Mouse (Mus musculus): ENCODE results near the gene Fbxl2.

Gene Fbxl2

DNA sequence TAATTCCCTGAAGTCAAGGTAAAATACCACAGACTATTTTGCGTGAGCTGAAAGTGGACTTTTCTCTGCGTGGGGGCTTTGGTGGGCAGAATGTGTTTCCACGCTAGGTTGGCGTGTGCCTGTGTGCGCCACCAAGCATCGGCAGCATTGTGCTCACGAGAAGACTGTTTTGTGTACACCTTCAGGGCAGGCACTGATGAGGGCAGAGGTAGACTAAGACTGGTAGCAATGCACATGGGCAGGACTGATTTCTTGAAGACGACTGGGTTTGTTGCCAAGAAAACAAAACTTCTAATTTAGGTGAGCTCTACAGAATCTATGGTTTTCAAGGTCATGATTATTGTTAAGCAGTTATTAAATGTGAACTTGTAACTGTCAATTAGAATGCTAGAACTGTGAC lies 76.6 kb downstream of the Fbxl2 start:
- DNase-seq, result no peak

DNA sequence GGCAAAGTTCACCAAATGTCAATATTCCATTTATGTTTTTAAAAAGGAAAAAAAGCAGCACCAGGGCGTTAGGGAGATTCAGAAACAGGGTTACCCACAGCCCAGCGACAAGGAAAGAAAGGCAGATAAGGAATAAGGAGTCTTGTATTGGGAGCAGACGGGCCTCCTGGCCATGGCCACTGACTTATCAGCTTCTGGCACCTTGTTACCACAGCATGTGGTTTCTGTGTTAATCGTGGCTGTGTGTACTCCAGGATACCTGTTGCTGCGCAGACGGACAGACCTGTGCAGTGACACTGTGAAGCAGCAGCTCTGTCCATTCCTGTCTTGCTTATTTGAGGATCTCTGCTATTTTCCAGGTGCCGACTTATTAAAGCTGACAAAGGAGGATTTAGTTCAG lies 77.0 kb downstream of the Fbxl2 start:
- DNase-seq, result no peak

DNA sequence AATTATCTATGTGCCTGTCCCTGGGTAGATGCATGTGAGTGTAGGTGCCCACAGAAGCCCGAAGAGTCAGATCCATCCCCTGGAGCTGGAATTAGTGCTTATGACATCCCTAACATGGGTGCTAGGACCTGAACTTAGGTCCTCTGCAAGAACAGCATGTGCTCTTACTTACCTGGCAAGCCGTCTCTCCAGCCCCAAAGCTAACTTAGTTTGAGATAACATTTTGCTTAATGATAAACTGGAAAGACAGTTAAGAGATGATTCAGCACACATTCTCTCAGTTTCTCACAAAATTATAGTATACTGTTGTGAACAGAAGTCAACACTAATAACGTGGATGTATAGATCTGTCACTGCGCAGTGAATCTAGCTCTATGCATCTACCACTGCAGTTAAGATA lies 79.2 kb downstream of the Fbxl2 start:
- no peak for DNase-seq

DNA sequence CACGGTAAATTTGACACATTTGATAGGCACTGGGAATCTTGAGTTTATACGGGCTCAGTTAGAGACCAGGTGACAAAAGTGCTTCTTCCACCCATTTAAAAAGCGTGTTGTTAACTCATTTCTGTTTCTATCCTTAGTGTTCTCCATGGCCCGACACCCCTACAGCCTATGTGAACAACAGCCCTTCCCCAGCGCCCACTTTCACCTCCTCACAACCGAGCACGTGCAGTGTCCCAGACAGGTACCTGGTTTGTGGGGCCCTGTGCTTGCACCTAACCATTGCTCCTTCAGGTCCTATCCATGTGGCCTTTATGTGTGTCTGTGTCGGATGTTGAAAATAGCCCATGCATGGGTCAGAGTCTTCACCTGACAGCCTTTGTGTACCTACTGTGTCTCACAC lies 81.6 kb downstream of the Fbxl2 start:
- no peak for DNase-seq

DNA sequence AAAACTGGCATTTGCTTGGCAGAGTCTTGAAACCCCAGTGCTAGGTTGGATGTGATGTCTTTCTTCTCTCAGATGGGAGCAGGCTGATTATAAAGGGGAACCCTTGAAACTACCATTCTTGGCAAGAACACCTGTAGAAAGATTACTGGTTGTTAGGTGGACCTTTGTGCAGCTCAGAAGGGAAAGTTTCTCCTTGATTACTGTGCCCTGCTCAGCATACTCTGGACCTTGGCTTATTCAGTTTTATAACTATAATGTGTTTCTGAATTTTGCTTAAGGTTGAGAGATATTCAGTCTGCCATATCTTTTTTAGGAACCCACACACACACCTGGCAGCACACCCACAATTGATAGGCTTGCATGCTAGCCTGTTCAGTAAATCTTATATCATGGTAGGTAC lies 82.3 kb downstream of the Fbxl2 start:
- DNase-seq, result no peak

DNA sequence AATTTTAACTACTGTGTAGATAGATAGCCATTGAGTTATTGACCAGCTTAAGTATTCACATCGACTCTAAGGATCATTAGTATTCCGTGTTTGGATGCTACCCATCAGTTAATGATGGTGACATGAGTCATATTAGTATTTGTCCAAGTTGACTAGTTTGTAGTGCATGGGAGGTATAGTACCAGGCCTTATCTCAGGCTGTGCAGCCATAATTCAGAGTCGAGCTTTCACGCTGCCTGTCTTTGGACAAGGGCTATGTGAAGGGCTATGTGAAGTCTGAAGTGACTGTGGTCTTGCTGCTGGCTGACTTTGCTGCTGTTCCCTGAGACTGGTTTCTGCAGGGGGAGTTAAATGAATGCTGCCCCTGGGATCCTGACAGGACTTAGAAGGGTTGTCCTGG lies 88.2 kb downstream of the Fbxl2 start:
- DNase-seq, result no peak

DNA sequence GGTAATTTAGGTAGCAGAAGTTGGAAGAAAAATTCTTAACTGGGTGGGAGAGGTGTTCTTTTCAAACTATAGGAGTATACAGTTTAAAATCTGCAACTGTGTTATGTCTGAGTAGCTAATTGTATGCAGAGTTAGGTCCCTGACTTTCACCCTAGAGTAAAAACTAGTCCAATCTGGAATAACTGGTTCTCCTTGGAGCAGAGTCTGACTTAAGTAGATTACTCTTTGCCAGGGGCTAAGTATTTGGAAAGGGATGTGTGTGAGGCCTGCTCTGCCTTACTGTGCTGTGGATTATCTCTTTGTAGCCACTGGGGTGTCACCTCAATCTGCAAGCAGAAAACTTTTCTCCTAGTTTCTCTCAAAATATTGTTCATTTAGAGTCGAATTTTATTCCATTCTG lies 98.8 kb downstream of the Fbxl2 start:
- DNase-seq, result no peak

DNA sequence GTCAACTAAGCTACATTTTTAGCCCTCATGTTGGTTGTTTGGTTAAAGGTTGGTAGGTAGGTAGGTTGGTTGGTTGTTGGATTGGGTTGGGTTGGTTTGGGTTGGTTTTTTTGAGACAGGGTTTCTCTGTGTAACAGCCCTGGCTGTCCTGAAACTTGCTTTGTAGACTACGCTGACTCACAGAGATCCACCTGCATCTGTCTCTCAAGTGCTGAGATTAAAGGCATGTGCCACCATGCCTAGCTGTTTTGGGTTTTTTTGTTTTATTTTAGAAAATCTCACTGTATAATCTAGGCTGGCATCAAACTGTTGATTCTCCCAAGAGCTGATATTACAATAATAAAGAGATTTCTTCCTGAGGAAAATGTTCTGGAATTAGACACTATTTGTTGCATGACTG lies 102.6 kb downstream of the Fbxl2 start:
- no peak for DNase-seq

DNA sequence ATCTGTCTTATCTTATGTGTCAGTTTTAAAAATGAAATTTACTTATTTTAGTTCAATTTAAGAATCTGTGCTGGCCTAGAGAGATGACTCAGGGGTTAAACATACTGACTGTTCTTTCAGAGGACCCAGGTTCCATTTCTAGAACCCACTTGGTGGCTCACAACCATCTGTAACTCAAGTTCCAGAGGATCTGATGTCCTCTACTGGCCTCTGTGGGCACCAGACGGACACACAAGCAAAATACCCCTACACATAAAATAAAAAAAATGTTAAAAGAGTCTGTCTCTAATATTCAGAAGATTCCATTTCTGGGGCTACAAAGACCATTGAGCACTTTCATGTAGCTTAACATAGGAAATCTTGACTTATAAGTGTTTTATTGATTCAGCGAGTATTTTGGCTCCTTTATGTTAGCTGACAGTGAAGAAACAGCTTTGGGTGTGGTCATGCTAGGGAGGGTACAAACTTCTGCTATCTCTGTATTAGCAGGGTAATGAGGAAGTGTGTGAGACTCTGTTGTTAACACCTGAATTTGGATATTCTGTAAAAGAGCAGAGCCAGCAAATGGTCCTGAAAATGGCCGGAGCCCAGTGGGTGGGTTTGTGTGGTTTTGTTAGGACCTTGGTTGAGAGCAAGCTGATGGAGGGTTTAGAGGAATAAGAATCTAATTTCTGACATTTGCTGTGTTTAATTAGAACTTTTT lies 104.7 kb downstream of the Fbxl2 start:
- no peak for DNase-seq

DNA sequence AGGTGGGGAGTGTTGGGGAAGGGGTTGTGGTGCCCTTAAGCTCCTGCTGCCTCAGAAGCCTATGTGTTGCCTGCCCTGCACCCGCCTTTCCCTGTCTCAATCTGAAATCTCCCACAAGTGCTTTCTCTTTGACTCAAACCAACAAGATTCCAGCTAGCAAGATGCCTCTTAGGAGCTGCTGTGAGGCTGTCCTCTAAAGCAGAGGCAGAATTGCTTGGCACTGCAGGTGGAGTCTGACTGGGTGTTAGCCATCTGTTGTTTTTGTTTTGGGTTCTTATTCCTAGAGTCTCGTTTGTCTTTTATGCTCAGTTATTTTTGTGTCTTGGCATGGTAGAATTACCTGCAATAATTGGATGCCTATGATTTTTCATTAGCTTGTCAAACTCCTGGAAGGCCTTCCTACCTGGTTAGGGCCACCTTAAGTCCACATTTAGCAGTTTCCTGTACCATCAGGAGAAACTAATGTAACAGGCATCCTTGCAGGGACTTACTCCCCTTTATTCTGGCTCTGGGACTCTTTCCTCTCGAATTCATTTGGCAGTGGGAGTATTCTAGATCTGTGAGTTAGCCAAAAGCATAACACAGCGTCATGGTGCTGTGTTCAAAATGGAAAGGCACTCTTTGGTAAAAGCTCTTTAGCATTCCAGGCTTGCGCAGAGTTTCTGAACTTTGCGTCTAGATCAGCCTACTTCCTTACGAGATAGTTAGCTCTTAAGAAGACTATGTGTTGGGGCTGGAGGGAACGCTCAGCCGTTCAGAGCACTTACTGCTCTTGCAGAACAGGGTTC lies 106.7 kb downstream of the Fbxl2 start:
- no peak for DNase-seq

DNA sequence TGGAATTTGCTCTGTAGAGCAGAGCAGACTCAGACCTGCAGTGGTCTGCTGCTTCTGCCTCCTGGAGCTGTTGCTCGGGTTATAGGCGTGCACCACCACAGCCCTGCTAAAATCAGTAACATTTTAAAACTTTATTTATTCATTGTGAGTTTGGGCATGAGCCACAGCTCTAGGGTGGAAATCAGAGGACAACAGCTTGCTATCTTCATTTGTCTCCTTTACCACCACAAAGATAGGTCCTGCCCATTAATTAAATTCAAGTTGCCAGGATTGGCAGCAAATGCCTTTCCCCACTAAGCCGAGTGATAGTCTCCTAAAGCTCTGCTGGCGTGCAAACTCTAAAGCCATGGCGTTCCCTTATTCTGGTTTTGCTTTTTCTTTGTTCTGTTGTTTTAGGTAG lies 110.4 kb downstream of the Fbxl2 start:
- DNase-seq, result no peak

DNA sequence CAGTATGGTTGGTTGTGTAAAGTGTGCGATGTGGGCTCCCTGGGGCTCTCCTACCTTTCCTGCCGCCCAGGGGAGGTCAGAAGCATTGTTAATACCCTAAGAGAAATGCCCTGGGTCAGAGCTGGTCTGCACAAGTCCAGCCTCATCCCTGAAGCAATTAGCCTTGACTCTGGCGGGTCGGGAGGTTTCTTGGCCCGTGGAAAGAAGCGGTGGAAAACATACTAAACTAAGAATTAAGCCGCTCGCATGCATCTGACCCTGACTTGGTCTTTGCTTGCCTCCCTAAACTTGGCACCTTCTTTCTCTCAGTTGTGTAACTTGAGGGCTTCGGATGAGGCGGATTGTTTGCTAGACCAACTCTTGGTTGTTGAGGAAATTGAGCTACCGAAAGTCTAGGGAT lies 113.5 kb downstream of the Fbxl2 start:
- no peak for DNase-seq

DNA sequence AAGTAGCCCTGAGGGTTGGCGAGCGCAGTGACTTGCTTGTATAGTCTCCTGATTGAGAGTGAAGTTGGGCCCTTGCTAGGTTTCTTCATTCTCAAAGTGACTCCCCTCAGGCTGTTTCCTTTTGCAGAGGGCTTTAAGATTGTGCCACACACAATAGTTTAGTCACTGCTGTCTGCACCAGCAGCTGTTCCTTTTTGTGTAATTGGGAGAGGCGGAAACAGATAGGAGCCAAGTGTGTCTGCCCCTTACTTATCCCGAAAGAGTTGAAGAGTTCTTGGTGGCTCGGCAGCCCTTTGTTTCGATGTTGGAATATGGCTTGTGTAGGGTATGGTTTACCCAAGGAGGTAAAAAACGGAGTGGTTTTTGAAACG lies 113.9 kb downstream of the Fbxl2 start:
- no peak for DNase-seq

DNA sequence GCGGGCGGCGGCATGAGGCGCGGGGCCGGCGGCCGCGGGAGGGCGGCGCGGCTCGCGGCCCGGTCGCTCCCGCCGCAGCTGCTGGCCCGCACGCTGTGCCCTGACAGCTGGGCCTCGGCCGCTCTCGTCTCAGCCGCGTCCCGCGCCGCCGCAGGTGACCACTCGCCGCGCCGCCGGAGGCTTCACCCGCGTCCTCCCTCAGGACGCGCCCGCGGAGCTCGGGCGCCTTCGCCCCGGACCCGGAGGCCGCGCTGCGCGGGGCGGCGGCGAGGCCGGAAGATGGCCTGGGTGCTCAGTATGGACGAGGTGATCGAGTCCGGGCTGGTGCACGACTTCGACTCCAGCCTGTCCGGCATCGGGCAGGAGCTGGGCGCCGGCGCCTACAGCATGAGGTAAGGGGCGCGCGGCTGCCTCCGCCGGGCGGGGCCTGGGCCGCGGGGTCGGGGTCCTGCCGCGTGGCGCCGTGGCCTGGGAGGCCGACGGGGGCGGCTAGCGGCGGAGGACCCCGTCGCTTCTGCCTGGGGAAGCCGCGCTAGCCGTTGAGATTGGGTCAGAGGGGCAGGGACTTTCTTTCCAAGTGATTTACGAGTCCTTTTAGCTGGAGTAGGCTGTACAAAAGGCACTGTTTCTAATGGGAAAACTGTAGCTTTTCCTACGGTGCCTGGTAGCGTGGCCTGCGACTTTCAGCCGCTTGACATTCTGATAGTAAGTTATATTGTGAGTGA lies 114.5 kb downstream of the Fbxl2 start:
- peak; percentile 62 for DNase-seq

DNA sequence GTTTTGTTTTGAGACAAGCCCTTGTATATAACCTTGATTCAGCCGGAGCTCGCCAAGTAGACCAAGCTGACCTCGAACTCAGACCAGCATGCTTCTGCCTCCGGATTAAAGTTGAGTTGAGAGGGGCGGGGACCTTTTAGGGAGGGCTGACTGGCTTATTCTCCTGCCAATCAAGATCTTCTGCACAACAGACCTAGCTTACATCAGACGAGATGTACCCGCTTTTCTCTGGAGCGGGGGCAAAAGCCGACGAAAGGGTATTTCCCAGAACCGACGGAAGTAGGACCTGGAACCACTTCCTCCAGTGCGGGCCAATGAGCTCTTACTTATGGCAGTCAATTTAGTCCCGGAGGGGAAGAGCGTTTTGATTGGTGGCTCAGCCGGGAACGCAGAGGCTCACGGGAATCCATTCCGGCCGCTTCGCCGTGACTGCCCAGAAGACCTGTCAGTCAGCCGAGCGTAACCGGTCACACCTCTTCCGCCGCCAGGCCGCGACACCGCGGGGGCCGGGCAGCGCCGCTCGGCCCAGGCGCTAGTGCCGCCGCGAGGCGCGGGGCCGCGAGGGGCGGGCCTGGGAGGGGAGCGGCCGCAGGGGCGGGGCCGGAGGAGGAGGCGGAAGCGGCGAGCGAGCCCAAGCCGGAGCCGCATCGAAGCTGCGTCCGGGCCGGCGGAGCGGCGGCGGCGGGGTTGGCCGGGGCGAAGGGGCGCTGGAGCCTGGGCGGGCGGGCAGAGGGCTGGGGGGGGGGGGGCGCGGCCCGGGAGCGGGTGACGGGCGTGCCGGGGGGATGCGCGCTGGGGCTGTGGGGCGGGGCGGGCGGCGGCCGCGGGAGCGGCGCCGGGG lies 115.2 kb downstream of the Fbxl2 start, which contains the start of gene Ubp1:
Gene Ubp1 (plus strand): TSS at position 401 of the 841 bp plus-strand sequence.
- DNase-seq, result peak; percentile 88

DNA sequence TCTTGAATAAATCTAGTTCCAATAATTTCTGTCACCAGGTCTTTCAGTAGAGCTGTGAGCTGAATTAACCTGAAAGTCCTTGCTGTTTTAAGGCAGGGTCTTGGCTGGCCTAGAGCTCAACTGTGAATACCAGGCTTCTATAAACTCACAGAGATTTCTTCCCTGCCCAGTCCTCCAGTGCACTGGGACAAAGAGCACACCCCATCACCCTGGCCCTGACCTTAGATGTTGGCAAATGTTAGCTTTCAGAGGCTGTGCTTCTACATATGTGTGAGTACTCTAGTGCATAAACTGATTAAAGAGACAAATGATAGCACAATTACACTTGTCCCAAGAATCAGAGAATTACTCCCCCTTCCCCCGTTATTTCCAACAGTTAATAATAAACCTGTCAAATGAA lies 116.3 kb downstream of the Fbxl2 start:
- no peak for DNase-seq

DNA sequence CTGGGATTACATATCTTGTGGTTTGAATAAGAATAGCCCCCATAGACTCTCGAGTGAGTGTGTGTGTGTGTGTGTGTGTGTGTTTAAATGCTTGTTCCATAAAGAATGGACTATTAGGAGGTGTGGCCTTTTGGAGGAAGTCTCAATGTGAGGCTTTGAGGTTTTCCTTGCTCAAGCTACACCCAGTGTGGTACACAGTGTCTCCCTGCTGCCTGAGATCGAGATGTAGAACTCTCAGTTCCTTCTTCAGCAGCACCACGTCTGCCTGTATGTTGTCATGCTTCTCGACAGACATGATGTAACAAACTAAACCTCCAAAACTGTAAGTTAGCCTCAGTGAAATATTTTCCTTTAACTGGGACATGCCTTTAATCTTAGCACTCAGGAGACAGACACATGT lies 117.4 kb downstream of the Fbxl2 start:
- no peak for DNase-seq

DNA sequence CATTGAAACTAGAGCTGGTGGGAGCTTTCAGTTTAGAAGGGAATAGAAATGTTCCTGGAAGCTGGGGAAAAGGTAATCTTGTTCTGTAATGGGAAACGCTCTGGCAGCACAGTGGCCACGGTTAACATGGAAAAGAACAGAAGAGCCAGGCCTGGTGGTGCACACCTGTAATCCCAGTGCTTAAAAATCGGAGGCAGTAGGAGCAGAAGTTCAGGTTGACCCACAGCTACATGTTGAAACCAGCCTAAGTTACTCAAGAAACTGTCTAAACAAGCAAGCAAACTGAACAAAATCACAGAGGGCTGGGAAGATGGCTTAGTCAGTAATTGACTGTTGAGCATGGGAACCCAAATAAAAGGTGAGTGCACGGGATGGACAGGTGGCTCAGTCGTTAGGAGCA lies 121.1 kb downstream of the Fbxl2 start:
- DNase-seq, result no peak

DNA sequence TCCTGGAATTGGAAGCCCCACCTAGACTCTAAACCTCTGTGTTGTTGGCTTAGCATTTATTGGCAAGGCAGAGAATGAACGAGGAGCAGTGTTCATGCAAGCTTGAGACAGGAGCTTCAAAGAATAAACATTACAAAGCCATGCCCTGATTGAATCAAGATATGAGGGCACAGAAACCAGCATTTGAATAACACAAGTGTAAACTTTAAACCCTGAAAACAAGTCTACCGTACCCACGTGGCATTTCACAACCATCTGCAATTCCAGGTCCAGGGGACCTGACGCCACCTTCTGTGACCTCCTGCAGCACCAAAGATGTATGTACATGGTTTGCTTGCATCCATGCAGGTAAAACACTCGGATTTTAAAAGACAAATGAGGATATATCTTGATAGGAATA lies 123.3 kb downstream of the Fbxl2 start:
- DNase-seq, result no peak

DNA sequence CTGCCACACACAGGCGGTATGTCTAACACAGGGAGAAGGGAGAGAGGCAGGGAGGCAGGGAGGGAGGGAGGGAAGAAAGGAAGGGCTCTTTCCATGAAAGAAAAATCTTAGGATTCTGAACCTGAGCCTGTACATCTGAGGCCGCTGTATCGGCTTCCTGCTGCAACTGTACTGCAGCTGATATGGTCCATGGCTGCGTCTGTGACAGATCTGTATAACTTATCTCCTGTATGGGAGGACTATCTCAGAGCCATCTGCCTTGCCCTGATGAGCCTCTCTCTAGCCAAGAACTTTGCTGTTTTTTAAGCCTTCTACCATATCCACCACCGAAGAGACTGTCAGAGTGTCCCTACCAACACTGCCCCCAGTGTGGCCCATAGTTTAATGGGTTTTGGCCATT lies 130.2 kb downstream of the Fbxl2 start:
- no peak for DNase-seq
